8 mouse cellular contexts compared by ENCODE assay signal in genomic region chr6:145823103-145823502, GRCm38 (mm10). TPM values are rescaled to one million over a fixed set of nuclear protein-coding genes. Genes with fewer than 3 reads are reported as not detected.
DNase-seq lines count a peak whose midpoint lies in the region; ATAC-seq and TF ChIP-seq lines count a peak whose summit lies in the region.

No protein-coding gene starts in this region.

- 46% methylated on average over 6 of the region's 6 CpGs for WGBS in heart, embryonic 12.5 days
- 62% methylated on average over 6 of the region's 6 CpGs for WGBS in embryonic facial prominence, embryonic 15.5 days
- WGBS in liver, embryonic 14.5 days (ENCODE audit: insufficient replicate concordance): 53% methylated on average over 6 of the region's 6 CpGs

- no peak overlapping the region for H3K9ac ChIP-seq in heart, embryonic 12.5 days
- H3K9ac ChIP-seq in embryonic facial prominence, embryonic 15.5 days: no peak overlapping the region
- no peak overlapping the region for H3K9ac ChIP-seq in liver, embryonic 14.5 days (replicated peaks)

- peaks cover 33% of the 10 kb centered on the region for H3K36me3 ChIP-seq in heart, embryonic 12.5 days
- H3K36me3 ChIP-seq in embryonic facial prominence, embryonic 15.5 days: no peaks in the 10 kb centered on the region; the same call in 1 of the 2 replicates
- no peaks in the 10 kb centered on the region for H3K36me3 ChIP-seq in liver, embryonic 14.5 days (replicated peaks; ENCODE audit: control insufficient read depth, insufficient read depth, low read depth)

- TF ChIP-seq CTCF in liver, embryonic 14.5 days (IDR thresholded peaks at IDR 0.05; ENCODE audit: low read depth): no peak

- 0 out of 2 replicates have a peak overlapping the region, but pooled peaks have one; percentile 14 for H3K27ac ChIP-seq in heart, embryonic 12.5 days (ENCODE audit: poor library complexity, severe bottlenecking)
- H3K27ac ChIP-seq in embryonic facial prominence, embryonic 15.5 days (replicated peaks): no peak overlapping the region
- no peak overlapping the region for H3K27ac ChIP-seq in liver, embryonic 14.5 days

- no peak overlapping the region for H3K4me3 ChIP-seq in heart, embryonic 12.5 days
- no peak overlapping the region for H3K4me3 ChIP-seq in embryonic facial prominence, embryonic 15.5 days (replicated peaks)
- H3K4me3 ChIP-seq in liver, embryonic 14.5 days (ENCODE audit: insufficient read depth in 1 of 2, low read depth in 2 of 2, low read length in 2 of 2): no peak overlapping the region

- no peak for TF ChIP-seq EP300 in liver, embryonic 14.5 days (IDR thresholded peaks at IDR 0.05; ENCODE audit: low read depth)

- H3K9me3 ChIP-seq in heart, embryonic 12.5 days (replicated peaks): peaks cover 3% of the 10 kb centered on the region
- no peaks in the 10 kb centered on the region for H3K9me3 ChIP-seq in embryonic facial prominence, embryonic 15.5 days (replicated peaks)
- no peaks in the 10 kb centered on the region for H3K9me3 ChIP-seq in liver, embryonic 14.5 days (ENCODE audit: control insufficient read depth, low read length)

- H3K4me2 ChIP-seq in heart, embryonic 12.5 days: no peak overlapping the region
- H3K4me2 ChIP-seq in embryonic facial prominence, embryonic 15.5 days (replicated peaks): no peak overlapping the region
- H3K4me2 ChIP-seq in liver, embryonic 14.5 days (ENCODE audit: low read depth): no peak overlapping the region

- no peak for ATAC-seq in heart, embryonic 12.5 days (ENCODE audit: insufficient number of reproducible peaks, low FRiP score)
- ATAC-seq in embryonic facial prominence, embryonic 15.5 days (ENCODE audit: insufficient number of reproducible peaks, low FRiP score, low TSS enrichment, low read depth): peak; percentile 59; the same call in 1 of the 2 replicates
- peak; percentile 62; the same call in 1 of the 2 replicates for ATAC-seq in liver, embryonic 14.5 days (ENCODE audit: insufficient read depth)

- intact Hi-C loops in heart, postnatal 10 days (cut with DNase I): loop anchor here (5.0 kb wide), 1 partner anchor 461 kb away; no protein-coding TSS in a partner anchor

- peaks cover 25% of the 10 kb centered on the region for H3K4me1 ChIP-seq in heart, embryonic 12.5 days (replicated peaks)
- H3K4me1 ChIP-seq in embryonic facial prominence, embryonic 15.5 days: peaks cover 3% of the 10 kb centered on the region; the same call in 1 of the 2 replicates
- H3K4me1 ChIP-seq in liver, embryonic 14.5 days (replicated peaks; ENCODE audit: control insufficient read depth in 2 of 2, insufficient read depth in 2 of 2, low read length in 1 of 2): peaks cover 0 to 6% of the 10 kb centered on the region in 2 experiments; a peak in 1 of 4 replicates

- H3K27me3 ChIP-seq in heart, embryonic 12.5 days (replicated peaks): no peaks in the 10 kb centered on the region
- no peaks in the 10 kb centered on the region for H3K27me3 ChIP-seq in embryonic facial prominence, embryonic 15.5 days
- H3K27me3 ChIP-seq in liver, embryonic 14.5 days (ENCODE audit: control insufficient read depth, insufficient read depth, low read length): no peaks in the 10 kb centered on the region

- no peak for DNase-seq in heart, postnatal 10 days
- no peak for DNase-seq in liver, embryonic 14.5 days (ENCODE audit: low read depth in 3 of 3, low spot score in 3 of 3)
- DNase-seq in neural tube, embryonic 10.5 days (ENCODE audit: extremely low spot score, low spot score): peak; percentile 53
- no peak for DNase-seq in urinary bladder, postnatal 36 days (ENCODE audit: low spot score in 2 of 2)
- no peak for DNase-seq in kidney, postnatal 14 days
- DNase-seq in thymus, postnatal 0 days (ENCODE audit: low spot score): no peak

RNA-seq across cellular contexts. Expression of gene Bhlhe41, which starts 42.3 kb away (rescaled TPM):
- polyA plus RNA-seq in heart, embryonic 12.5 days (2016; fragmentation: Nextera tagmentation; extraction: Ambion mirVana): 6.5 and 6.9 TPM in 2 replicates
- total RNA-seq in heart, postnatal 10 days (2021): 10 to 100 TPM; 15.9 to 17.4 TPM
- polyA plus RNA-seq in embryonic facial prominence, embryonic 15.5 days (2015; fragmentation: Nextera tagmentation; extraction: Ambion mirVana): 3.2 and 4.2 TPM in 2 replicates
- 0.01 and 0.07 TPM in 2 replicates for polyA plus RNA-seq in liver, embryonic 14.5 days (2012; rRNA removed)
- polyA plus RNA-seq in liver, embryonic 14.5 days (2014; fragmentation: Nextera tagmentation; extraction: Ambion mirVana): 0.13 and 0.18 TPM in 2 replicates
- polyA plus RNA-seq in thymus, postnatal 0 days (2015; fragmentation: Nextera tagmentation; extraction: Ambion mirVana): 8.5 and 9.4 TPM in 2 replicates
